In genomic region chr9:14641310-14642067, GRCm38 (mm10) we compare ENCODE assay signal across 7 mouse cellular contexts. TPM values are rescaled to one million over a fixed set of nuclear protein-coding genes. Genes with fewer than 3 reads are reported as not detected.
A peak's percentile ranks its signal among the peaks of the same experiment; 100 is the strongest.
DNase-seq lines count a peak whose midpoint lies in the region; ATAC-seq and TF ChIP-seq lines count a peak whose summit lies in the region.

No protein-coding gene starts in this region.

- no peaks in the 10 kb centered on the region for H3K36me3 ChIP-seq in MEL (ENCODE audit: control insufficient read depth in 1 of 2, insufficient read depth in 2 of 2, low read length in 2 of 2)
- no peaks in the 10 kb centered on the region for H3K36me3 ChIP-seq in limb, embryonic 14.5 days (ENCODE audit: control insufficient read depth, insufficient read depth, low read length)
- H3K36me3 ChIP-seq in neural tube, embryonic 13.5 days = no peaks in the 10 kb centered on the region

- no peak for TF ChIP-seq POLR2A in MEL (IDR thresholded peaks at IDR 0.05; ENCODE audit: control insufficient read depth in 1 of 2, insufficient read depth in 1 of 2, low read depth in 1 of 2, low read length in 2 of 2, poor library complexity in 1 of 2)
- no peak for TF ChIP-seq POLR2A in bone marrow macrophage, adult 2 months (IDR thresholded peaks at IDR 0.05; ENCODE audit: borderline replicate concordance, low read depth, low read length)
- TF ChIP-seq POLR2A in limb, embryonic 14.5 days (IDR thresholded peaks at IDR 0.05; ENCODE audit: borderline replicate concordance, extremely low read depth, insufficient read depth, insufficient read length) = no peak

- WGBS in limb, embryonic 14.5 days = 33% methylated on average over 7 of the region's 7 CpGs
- WGBS in neural tube, embryonic 13.5 days = 45% methylated on average over 7 of the region's 7 CpGs

- no peaks in the 10 kb centered on the region for H3K9me3 ChIP-seq in MEL (replicated peaks; ENCODE audit: insufficient read depth, low read length)
- no peaks in the 10 kb centered on the region for H3K9me3 ChIP-seq in limb, embryonic 14.5 days (ENCODE audit: control insufficient read depth, low read length)
- no peaks in the 10 kb centered on the region for H3K9me3 ChIP-seq in neural tube, embryonic 13.5 days

- ATAC-seq in limb, embryonic 14.5 days (ENCODE audit: low FRiP score, low read depth) = no peak; the same call in 1 of the 2 replicates
- ATAC-seq in neural tube, embryonic 13.5 days (ENCODE audit: low read depth) = no peak

- H3K4me3 ChIP-seq in MEL (ENCODE audit: control insufficient read depth in 1 of 2, insufficient read depth in 1 of 2, low read depth in 2 of 2, low read length in 2 of 2) = no peak overlapping the region
- no peak overlapping the region for H3K4me3 ChIP-seq in bone marrow macrophage, adult 2 months (ENCODE audit: insufficient read depth, low read length)
- H3K4me3 ChIP-seq in limb, embryonic 14.5 days (replicated peaks; ENCODE audit: low read length) = no peak overlapping the region
- no peak overlapping the region for H3K4me3 ChIP-seq in neural tube, embryonic 13.5 days

- H3K4me1 ChIP-seq in MEL (ENCODE audit: control insufficient read depth in 1 of 2, insufficient read depth in 2 of 2, low read length in 2 of 2) = peaks cover 0 to 10% of the 10 kb centered on the region in 2 experiments; a peak in 1 of 4 replicates
- H3K4me1 ChIP-seq in bone marrow macrophage, adult 2 months (ENCODE audit: control insufficient read depth, insufficient read depth, low read length) = peaks cover 26% of the 10 kb centered on the region
- H3K4me1 ChIP-seq in limb, embryonic 14.5 days (ENCODE audit: control insufficient read depth, insufficient read depth, low read length) = peaks cover 26% of the 10 kb centered on the region
- peaks cover 19% of the 10 kb centered on the region for H3K4me1 ChIP-seq in neural tube, embryonic 13.5 days (replicated peaks)

- DNase-seq in MEL (ENCODE audit: low read depth, low spot score) = no peak
- DNase-seq in heart, postnatal 10 days = peak; percentile 59 to 64
- no peak for DNase-seq in limb, embryonic 14.5 days (ENCODE audit: low spot score)
- no peak for DNase-seq in ovary, postnatal 36 days (ENCODE audit: low spot score)
- no peak for DNase-seq in layer of hippocampus, adult 8-10 months (ENCODE audit: low spot score in 2 of 2)

- H3K9ac ChIP-seq in MEL (ENCODE audit: control insufficient read depth, low read depth, low read length, poor library complexity, severe bottlenecking) = no peak overlapping the region
- no peak overlapping the region for H3K9ac ChIP-seq in limb, embryonic 14.5 days (ENCODE audit: low read depth, low read length, severe bottlenecking)
- no peak overlapping the region for H3K9ac ChIP-seq in neural tube, embryonic 13.5 days

- no peak for TF ChIP-seq RAD21 in MEL (IDR thresholded peaks at IDR 0.05; ENCODE audit: low read depth, low read length)

- no peaks in the 10 kb centered on the region for H3K79me2 ChIP-seq in MEL (ENCODE audit: control insufficient read depth, insufficient read depth, low read length, poor library complexity)

- no peak overlapping the region for H3K27ac ChIP-seq in MEL (ENCODE audit: control insufficient read depth, low read depth, low read length)
- H3K27ac ChIP-seq in bone marrow macrophage, adult 2 months (ENCODE audit: insufficient read depth, low read depth, low read length) = peak overlapping the region; percentile 74
- H3K27ac ChIP-seq in limb, embryonic 14.5 days (replicated peaks; ENCODE audit: low read depth, low read length) = peak overlapping the region; percentile 76
- H3K27ac ChIP-seq in neural tube, embryonic 13.5 days (replicated peaks) = peak overlapping the region; percentile 28; the same call in 1 of the 2 replicates

- no peak for TF ChIP-seq EP300 in MEL (IDR thresholded peaks at IDR 0.05; ENCODE audit: low read depth in 1 of 2, low read length in 2 of 2)

- no peak overlapping the region for H3K4me2 ChIP-seq in limb, embryonic 14.5 days (replicated peaks; ENCODE audit: low read depth, low read length, severe bottlenecking)
- H3K4me2 ChIP-seq in neural tube, embryonic 13.5 days = no peak overlapping the region

- H3K27me3 ChIP-seq in MEL (ENCODE audit: control insufficient read depth in 1 of 2, insufficient read depth in 2 of 2, low read length in 2 of 2) = peaks cover 24 to 25% of the 10 kb centered on the region in 2 experiments
- H3K27me3 ChIP-seq in limb, embryonic 14.5 days (ENCODE audit: control insufficient read depth, insufficient read depth, low read length) = no peaks in the 10 kb centered on the region
- no peaks in the 10 kb centered on the region for H3K27me3 ChIP-seq in neural tube, embryonic 13.5 days

- TF ChIP-seq CTCF in MEL (IDR thresholded peaks at IDR 0.05 in 2 of 3, conservative IDR thresholded peaks at IDR 0.05 in 1 of 3; ENCODE audit: control insufficient read depth in 1 of 3, insufficient read depth in 1 of 3, low read depth in 2 of 3, low read length in 3 of 3, poor library complexity in 1 of 3, severe bottlenecking in 1 of 3) = no peak
- TF ChIP-seq CTCF in bone marrow macrophage, adult 2 months (IDR thresholded peaks at IDR 0.05; ENCODE audit: low read depth, low read length) = no peak

- intact Hi-C loops in heart, postnatal 10 days (cut with DNase I) = loop anchor here (5.0 kb wide), 2 partner anchors 34 to 64 kb away; no protein-coding TSS in a partner anchor

TF ChIP-seq in MEL, 35 proteins besides CTCF, POLR2A, EP300 and RAD21:
- TF ChIP-seq NRF1 (IDR thresholded peaks at IDR 0.05; ENCODE audit: insufficient read depth, low read depth, low read length, poor library complexity, severe bottlenecking) = no peak
- 0 out of 2 replicates have a peak, but pooled peaks have one; percentile 45 for TF ChIP-seq MAFK (IDR thresholded peaks at IDR 0.05; ENCODE audit: borderline replicate concordance, low read depth, low read length)

RNA-seq across cellular contexts. Expression of gene Amotl1, which starts 3.4 kb away (rescaled TPM):
- 9.1 and 9.3 TPM in 2 replicates for total RNA-seq in MEL (2012; rRNA removed)
- polyA plus RNA-seq in MEL (2012; ENCODE audit: insufficient read depth in 1 of 2, insufficient read length in 2 of 2, low read depth in 1 of 2, low replicate concordance in 2 of 2, missing spikeins in 1 of 2) = 1 to 10 TPM in 1 of 2 experiments, not detected in 1; 7.4 TPM
- polyA plus RNA-seq in bone marrow macrophage, adult 2 months (2012; ENCODE audit: insufficient read depth, insufficient read length, missing spikeins) = 0.37 and 0.46 TPM in 2 replicates
- 10 to 100 TPM; 62.2 to 65.4 TPM for total RNA-seq in heart, postnatal 10 days (2021)
- polyA plus RNA-seq in limb, embryonic 14.5 days (2012; rRNA removed) = 53.9 and 56.2 TPM in 2 replicates
- 47.7 and 49.7 TPM in 2 replicates for polyA plus RNA-seq in limb, embryonic 14.5 days (2014; fragmentation: Nextera tagmentation; extraction: Ambion mirVana)
- polyA plus RNA-seq in neural tube, embryonic 13.5 days (2015; fragmentation: Nextera tagmentation; extraction: Ambion mirVana) = 8.0 and 9.3 TPM in 2 replicates
- 10 to 100 TPM; 15.0 to 18.9 (median 17.4) TPM for total RNA-seq in layer of hippocampus, adult 8-10 months (2022)

Comparison
In these comparisons a context has a peak if more than half of its experiments do, and no peak if none do; other contexts are left out.
1. DNase-seq: peak in heart, postnatal 10 days (2 of 2); none in MEL (single experiment), limb, embryonic 14.5 days (single experiment), ovary, postnatal 36 days (single experiment) and layer of hippocampus, adult 8-10 months (0 of 2).